Mouse (Mus musculus) heart, adult 8-10 months (tissue): ENCODE data around the gene Pspn. TPM values are rescaled to one million over a fixed set of nuclear protein-coding genes. Genes with fewer than 3 reads are reported as not detected.

Experiments
- DNase-seq: peaks from one replicate; pipeline ENCODE4 v3.0.0; 2022; ENCODE audit warnings: low spot score
- total RNA-seq, 4 experiments: library from RNA; stranded (reverse); gene quantifications; 2 replicates each; pipeline ENCODE4 v1.2.4; 2022

Gene Pspn
- total RNA-seq, 4 experiments from 2014 or later = not detected

- DNase-seq = no peak
Measured at GRCm38 (mm10) chr17:56996506-56996905, 3.3 kb downstream of the Pspn start.

GRCm38 (mm10) chr17:56995046-56995445, 4.8 kb downstream of the Pspn start:
- no peak for DNase-seq

GRCm38 (mm10) chr17:56990966-56991365, 8.9 kb downstream of the Pspn start:
- no peak for DNase-seq

GRCm38 (mm10) chr17:56990115-56990746, 9.6 kb downstream of the Pspn start, which contains the start of gene Clpp:
Gene Clpp, plus strand, starts transcription at chr17:56990305.
- DNase-seq = peak; percentile 97

- DNase-seq = no peak
Measured at GRCm38 (mm10) chr17:56989467-56990114, 10.2 kb downstream of the Pspn start.

- DNase-seq = no peak
Measured at GRCm38 (mm10) chr17:56988921-56989430, 10.8 kb downstream of the Pspn start.

- DNase-seq = no peak
Measured at GRCm38 (mm10) chr17:56988441-56988840, 11.4 kb downstream of the Pspn start.

GRCm38 (mm10) chr17:56986105-56986805, 13.6 kb downstream of the Pspn start:
- DNase-seq = no peak

- DNase-seq = no peak
Measured at GRCm38 (mm10) chr17:56985656-56986055, 14.2 kb downstream of the Pspn start.

GRCm38 (mm10) chr17:56984886-56985285, 14.9 kb downstream of the Pspn start:
- DNase-seq = no peak

- no peak for DNase-seq
Measured at GRCm38 (mm10) chr17:56982013-56982412, 17.8 kb downstream of the Pspn start, which contains the start of gene Acer1. Gene Acer1, minus strand, starts transcription at chr17:56982126.

- no peak for DNase-seq
Measured at GRCm38 (mm10) chr17:56981049-56981448, 18.8 kb downstream of the Pspn start.

GRCm38 (mm10) chr17:56979524-56979923, 20.3 kb downstream of the Pspn start:
- no peak for DNase-seq

- DNase-seq = no peak
Measured at GRCm38 (mm10) chr17:56976531-56977390, 23.1 kb downstream of the Pspn start.

GRCm38 (mm10) chr17:56975391-56975790, 24.4 kb downstream of the Pspn start:
- DNase-seq = no peak

GRCm38 (mm10) chr17:56974708-56975240, 25.0 kb downstream of the Pspn start:
- no peak for DNase-seq

GRCm38 (mm10) chr17:56973956-56974707, 25.7 kb downstream of the Pspn start:
- DNase-seq = no peak

- no peak for DNase-seq
Measured at GRCm38 (mm10) chr17:56970081-56970480, 29.7 kb downstream of the Pspn start.

- DNase-seq = no peak
Measured at GRCm38 (mm10) chr17:56969321-56969720, 30.5 kb downstream of the Pspn start.

- no peak for DNase-seq
Measured at GRCm38 (mm10) chr17:56963646-56964045, 36.2 kb downstream of the Pspn start.
